Mouse (Mus musculus): ENCODE results near the gene Ikzf3.

GRCm38 (mm10) chr11:98459860-98460259 is 86.0 kb downstream of the Ikzf3 start:
- TF ChIP-seq CTCF (IDR thresholded peaks at IDR 0.05; ENCODE audit: low read depth, low read length), result no peak
- no peak for TF ChIP-seq POLR2A (IDR thresholded peaks at IDR 0.05; ENCODE audit: borderline replicate concordance, low read depth, low read length)
